Mouse (Mus musculus) v-Abl transformed pro-B cells (cell line): ENCODE results near the gene Ccnq.

Experiments used
- in situ Hi-C, 2 experiments: fragments of 400-800 bp; cut with MboI; formaldehyde crosslinking; loops; one replicate each; pipeline ENCODE4 v1.15.1; 2025; ENCODE audit not compliant: unreplicated experiment in 2 of 2

Gene Ccnq

GRCm38 (mm10) chr11:78702319-78702718 is 49.2 kb downstream of the Ccnq start:
- in situ Hi-C loops, result no loop called here
